Mouse (Mus musculus) 3134 (cell line): ENCODE results near the gene Bank1.

Source experiments
- DNase-seq: peaks from one replicate; pipeline ENCODE4 v3.0.0-alpha.2; 2011; ENCODE audit warnings: low spot score; ENCODE audit not compliant: insufficient read length; ENCODE audit errors: extremely low read depth

Gene Bank1

GRCm38 (mm10) chr3:136254713-136255112 is 71.2 kb downstream of the Bank1 start:
- no peak for DNase-seq

GRCm38 (mm10) chr3:136252820-136253219 is 73.0 kb downstream of the Bank1 start:
- DNase-seq: no peak

- no peak for DNase-seq
Observed at GRCm38 (mm10) chr3:136251578-136251977, 74.3 kb downstream of the Bank1 start.

- no peak for DNase-seq
Observed at GRCm38 (mm10) chr3:136247331-136247730, 78.5 kb downstream of the Bank1 start.

GRCm38 (mm10) chr3:136244931-136245330 is 80.9 kb downstream of the Bank1 start:
- DNase-seq: no peak

- no peak for DNase-seq
Observed at GRCm38 (mm10) chr3:136238790-136239189, 87.1 kb downstream of the Bank1 start.

- no peak for DNase-seq
Observed at GRCm38 (mm10) chr3:136233507-136233906, 92.4 kb downstream of the Bank1 start.

- no peak for DNase-seq
Observed at GRCm38 (mm10) chr3:136230602-136231151, 95.2 kb downstream of the Bank1 start.

GRCm38 (mm10) chr3:136189661-136190228 is 136.1 kb downstream of the Bank1 start:
- no peak for DNase-seq

GRCm38 (mm10) chr3:136186548-136187113 is 139.2 kb downstream of the Bank1 start:
- no peak for DNase-seq

GRCm38 (mm10) chr3:136171631-136172030 is 154.2 kb downstream of the Bank1 start:
- DNase-seq: no peak

- no peak for DNase-seq
Observed at GRCm38 (mm10) chr3:136168071-136168470, 157.8 kb downstream of the Bank1 start.

- peak; percentile 51 for DNase-seq
Observed at GRCm38 (mm10) chr3:136166671-136167070, 159.2 kb downstream of the Bank1 start.

- no peak for DNase-seq
Observed at GRCm38 (mm10) chr3:136166033-136166361, 159.9 kb downstream of the Bank1 start.

GRCm38 (mm10) chr3:136165167-136166032 is 160.5 kb downstream of the Bank1 start:
- no peak for DNase-seq

- no peak for DNase-seq
Observed at GRCm38 (mm10) chr3:136158059-136158458, 167.8 kb downstream of the Bank1 start.

- DNase-seq: no peak
Observed at GRCm38 (mm10) chr3:136155555-136155954, 170.3 kb downstream of the Bank1 start.

- DNase-seq: no peak
Observed at GRCm38 (mm10) chr3:136150886-136151285, 175.0 kb downstream of the Bank1 start.

GRCm38 (mm10) chr3:136147166-136147565 is 178.7 kb downstream of the Bank1 start:
- no peak for DNase-seq

- DNase-seq: no peak
Observed at GRCm38 (mm10) chr3:136132013-136132412, 193.9 kb downstream of the Bank1 start.

GRCm38 (mm10) chr3:136115478-136116215 is 210.2 kb downstream of the Bank1 start:
- no peak for DNase-seq
